Mouse (Mus musculus) skeletal muscle tissue, adult 2 months (tissue): ENCODE measurements at regions not wholly inside any gene's neighbourhood (a gene's known extent, or its start where the extent isn't known, plus 50 kb on each side); places are given as distances from the start of the nearest gene placed in this dataset.

Source experiments
- DNase-seq: peaks from one replicate; pipeline ENCODE4 v3.0.0-alpha.2; 2012; ENCODE audit warnings: low read depth, low spot score

- DNase-seq, result no peak
These were observed 83.3 kb upstream of the Gm9887 start for GRCm38 (mm10) chr12:69455566-69455965.

GRCm38 (mm10) chr12:69453544-69453943, 81.3 kb upstream of the Gm9887 start:
- no peak for DNase-seq

DNA sequence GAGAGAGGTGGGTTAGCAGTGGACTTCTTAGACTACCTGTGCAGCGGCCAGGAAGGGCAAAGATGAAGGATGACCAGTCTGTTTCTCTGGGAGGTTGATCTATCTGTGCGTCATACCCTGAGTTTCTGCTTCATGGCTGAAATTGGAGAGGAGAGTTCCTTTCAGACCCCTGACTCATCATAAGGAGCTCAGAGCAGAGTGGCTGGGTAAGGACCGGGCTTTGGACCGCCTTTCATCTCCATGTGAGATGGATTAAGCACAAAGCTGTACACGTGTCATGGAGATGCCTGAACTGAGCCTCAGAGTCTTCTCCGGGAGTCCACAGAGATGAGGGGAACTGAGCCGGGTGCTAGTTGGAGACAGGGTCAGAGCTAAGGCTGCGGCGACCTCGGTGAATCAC, 80.7 kb upstream of the Gm9887 start:
- no peak for DNase-seq

DNA sequence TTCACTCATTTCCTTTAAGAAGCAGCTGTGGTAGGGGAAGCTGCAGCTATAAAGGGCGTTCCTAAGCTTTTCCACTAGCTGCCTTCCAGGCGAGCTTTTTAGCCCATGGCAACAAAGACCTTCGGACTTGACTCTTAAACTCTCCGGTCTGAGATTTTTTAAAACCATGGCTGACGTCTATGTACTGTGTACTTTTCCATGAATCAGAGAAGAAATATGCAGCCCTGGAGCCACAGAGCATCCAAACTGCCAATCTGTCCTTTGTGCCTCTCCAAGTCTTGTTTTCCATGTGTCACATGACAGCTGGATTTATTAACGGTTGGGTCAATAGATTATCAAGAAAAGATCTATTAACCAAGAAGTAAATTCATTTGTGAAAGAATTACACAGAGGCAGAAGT, 78.9 kb upstream of the Gm9887 start:
- peak; percentile 79 for DNase-seq

GRCm38 (mm10) chr12:69447962-69448767, 75.9 kb upstream of the Gm9887 start:
- no peak for DNase-seq

DNA sequence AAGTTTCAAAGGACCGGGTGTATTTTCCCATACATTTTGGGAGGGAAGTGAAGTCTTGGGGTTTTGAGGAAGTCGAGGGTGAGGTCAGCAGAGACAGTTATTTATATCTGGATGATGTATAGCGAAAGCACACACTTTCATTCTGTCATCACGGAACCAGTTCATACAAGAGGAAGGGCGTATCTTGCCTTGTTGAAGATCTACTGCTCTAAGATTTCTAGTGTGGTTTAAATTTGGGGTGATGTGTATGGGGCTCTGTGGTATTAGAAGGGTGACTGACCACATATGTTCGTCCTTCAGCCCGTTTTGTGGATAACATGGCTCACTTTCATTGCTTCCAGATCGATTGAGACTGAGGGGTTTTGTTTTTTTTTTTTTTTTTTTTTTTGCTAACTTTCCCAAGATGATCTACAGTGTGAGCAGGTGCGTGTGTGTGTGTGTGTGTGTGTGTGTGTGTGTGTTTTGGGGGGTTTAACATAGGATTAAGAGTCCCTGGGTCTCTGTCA, 75.1 kb upstream of the Gm9887 start:
- no peak for DNase-seq

DNA sequence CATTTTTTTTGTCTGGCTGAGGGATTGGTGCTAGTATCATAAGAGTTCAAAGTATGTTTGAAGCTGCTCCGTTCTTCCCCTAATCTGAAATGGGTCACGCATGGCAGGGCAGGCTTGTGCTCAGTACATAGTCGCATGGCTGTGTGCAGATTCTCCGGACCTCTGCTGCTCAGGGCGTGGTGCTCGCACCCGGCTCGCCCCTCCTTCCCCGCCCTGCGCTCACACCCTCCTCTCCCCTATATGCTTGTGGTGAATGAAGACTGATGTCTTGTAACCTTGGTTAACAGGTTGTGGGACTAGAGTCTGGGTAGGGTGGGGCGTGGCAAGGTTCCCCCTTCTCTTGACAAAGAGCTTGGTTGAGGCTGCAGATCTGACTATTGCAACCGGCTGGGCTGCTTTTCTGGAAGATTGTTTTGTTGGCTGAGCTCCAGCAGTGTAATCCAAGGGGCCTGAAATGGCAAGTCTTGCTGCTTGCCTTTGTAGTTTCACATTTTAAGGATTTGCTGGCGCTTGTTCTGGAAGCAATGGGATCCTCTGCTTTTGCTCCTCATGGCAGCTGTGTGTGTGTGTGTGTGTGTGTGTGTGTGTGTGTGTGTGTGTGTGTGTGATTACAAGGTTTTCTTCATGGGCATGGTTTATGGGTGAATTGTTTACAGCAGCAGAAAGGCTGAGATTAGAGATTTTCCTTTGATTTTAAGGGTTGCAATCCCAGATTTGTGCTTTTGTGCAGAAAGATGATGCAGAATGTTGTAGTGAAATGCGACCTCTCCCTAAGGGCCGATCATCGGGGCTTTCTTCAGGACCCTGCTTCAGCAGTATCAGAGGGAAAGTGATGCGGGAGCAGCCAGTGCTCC, 74.4 kb upstream of the Gm9887 start:
- peak; percentile 77 for DNase-seq

DNA sequence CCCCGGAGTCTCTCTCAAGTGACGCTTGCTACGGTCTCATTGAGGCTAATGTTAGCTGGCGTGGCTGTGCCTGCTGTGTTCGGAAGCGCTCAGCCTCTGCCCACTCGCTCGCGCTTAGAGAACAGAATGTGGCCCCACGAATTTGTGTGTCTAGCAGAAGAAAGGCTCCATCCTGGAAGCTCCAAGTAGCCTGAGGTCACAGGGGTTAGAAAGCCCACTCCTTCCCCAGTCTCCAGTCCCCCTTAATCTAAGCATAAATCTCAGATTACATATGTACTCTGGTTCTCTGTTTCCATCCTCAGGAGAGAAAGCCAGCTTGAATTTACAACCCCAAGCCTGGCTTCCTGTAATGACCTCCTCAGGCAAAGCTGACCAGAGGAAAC, 73.8 kb upstream of the Gm9887 start:
- DNase-seq, result no peak

DNA sequence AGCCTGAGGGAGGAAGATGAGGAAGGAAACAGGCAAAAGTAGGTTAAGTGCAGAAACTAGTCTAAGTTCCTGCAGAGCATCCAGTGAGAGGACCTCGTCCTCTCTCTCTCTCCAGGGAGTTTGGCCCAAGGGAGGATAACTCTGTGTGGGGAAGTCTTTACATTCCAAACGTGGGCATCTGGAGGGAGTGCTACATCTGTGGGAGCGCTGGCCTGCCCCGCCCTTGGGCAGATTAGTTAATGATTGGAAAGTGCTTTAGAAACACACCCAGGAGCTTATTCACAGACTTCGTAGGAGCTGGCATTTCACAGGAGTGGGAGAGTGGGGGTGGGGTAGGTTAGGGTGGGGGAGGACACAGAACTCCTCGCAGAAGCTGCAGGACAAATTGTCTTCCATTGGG, 70.1 kb upstream of the Gm9887 start:
- no peak for DNase-seq

- DNase-seq, result no peak
These were observed 69.5 kb upstream of the Gm9887 start for GRCm38 (mm10) chr12:69441764-69442163.

DNA sequence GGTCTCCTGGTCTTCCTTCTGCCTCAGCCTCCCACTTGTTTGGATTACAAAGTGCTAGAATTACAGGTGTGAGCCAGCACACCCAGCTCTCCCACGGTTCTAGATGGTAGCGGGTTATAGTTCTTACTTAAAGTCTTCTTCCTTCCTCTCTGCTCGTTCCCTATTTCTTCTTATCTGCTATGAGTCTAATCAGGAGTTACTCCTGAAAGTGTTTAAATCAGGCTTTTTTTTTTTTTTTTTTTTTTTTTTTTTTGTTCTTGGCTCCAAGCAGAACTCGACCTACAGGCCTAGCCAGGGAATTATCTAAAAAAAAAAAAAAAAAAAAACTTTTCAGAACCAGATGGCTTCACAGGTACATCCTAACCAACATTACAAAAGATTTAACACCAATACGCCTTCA, 66.0 kb upstream of the Gm9887 start:
- no peak for DNase-seq

DNA sequence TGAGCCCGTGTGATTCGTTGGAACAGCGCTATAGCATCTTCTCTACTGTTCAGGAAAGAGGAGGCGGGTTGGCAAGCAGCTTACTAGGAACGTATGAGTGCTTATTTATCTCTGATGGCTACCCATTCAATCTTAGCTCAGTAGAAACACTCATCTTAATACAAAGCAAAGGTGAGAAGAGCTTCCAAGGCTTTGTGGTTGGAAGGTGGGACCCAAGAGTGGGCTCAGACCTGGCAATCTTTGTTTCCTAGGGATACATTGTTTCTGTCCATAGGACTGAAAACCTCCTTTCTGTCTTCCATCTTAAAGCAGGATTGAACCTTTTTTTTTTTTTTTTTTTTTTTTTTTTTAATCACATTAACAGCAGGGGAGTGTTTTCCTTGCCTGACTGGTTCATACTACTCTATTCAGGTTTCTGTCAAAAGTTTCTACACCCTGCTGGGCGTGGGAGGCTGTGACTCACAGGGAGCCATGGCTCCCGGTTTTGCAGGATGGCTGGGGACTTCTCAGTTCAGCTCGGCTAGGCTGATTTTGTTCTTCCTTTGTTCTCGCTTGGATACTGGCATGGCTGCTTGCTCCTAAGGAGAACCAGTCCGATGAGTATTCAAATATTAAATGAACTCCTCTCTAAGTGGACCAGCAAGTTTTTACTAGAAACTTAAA, 64.7 kb upstream of the Gm9887 start:
- no peak for DNase-seq

DNA sequence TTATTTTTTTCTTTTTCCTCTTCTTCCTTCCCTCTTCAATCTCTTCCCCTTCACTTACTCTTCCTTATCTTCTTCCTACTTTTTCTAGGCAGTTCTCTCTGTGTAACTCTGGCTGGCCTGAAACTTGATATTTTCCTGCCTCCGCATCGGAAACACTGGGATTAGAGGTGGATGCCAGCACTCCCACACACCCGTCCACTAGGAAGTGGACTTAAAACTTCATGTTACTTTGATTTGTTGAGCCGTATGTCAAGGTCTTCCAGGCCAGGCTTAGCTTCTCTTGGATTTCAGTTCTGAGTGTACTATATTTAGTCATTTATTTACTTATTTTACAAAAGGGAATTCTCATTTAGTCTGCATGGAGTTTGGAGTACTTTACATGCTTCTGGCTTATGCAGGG, 62.1 kb upstream of the Gm9887 start:
- no peak for DNase-seq

GRCm38 (mm10) chr12:69432086-69432485, 59.8 kb upstream of the Gm9887 start:
- no peak for DNase-seq

DNA sequence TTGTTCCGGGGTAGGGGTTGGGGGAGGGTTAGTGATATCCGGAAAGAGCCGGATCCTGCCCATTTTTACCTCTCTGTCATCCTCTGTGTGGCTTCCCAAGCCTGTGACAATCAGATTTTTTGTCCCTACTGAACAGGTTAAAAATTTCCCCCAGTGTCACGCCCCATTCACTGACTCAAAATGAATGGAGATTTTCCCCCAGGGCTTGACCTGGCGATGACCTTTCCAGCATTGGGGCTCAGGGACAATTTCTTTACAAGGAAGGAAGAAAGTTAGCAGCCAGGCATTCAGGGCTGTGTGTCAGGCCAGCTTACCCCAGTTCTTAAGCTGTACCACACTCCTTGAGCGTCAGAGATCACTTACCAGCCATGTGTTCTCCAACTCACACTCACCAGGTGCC, 55.9 kb upstream of the Gm9887 start:
- DNase-seq, result no peak

DNA sequence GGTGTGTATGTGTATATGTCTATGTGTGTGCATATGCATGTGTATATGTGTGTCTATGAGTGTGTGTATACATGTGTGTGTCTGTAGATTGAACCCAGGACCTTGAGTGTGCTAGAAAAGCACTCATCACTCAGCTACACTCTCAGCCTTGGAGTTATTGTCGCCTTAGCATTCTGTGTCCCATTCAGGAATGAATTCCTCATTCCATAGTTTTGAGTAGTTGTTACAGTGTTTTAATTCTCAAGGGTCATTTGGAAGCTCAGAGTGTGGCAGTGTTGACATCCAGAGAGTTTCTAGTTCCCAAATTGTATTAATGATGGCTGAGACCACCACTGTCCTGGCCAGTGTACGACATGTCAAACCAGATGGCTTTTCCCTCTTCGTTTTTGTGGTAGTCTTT, 53.4 kb upstream of the Gm9887 start:
- DNase-seq, result no peak

DNA sequence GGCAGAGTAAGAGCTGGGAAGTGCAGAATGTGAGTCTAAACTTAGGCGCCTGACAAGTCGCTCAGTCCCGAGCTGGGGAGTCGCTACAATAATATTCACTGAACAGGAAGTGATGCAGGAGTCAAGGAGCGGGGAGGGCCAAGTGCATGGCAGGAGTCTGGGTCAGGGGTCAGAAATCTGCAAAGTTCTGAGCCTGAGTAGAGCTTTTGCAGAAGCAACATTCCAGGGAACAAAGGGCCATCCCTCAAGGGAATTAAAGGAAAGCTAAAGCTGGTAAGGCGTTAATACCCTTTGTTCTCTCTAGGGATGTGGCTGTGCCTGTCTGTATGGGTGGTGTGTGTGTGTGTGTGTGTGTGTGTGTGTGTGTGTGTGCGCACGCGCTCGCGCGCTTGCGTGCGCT, 52.7 kb upstream of the Gm9887 start:
- DNase-seq, result peak; percentile 51
